Mouse (Mus musculus): ENCODE measurements at regions not wholly inside any gene's neighbourhood (a gene's known extent, or its start where the extent isn't known, plus 50 kb on each side); places are given as distances from the start of the nearest gene placed in this dataset.

- no peak for TF ChIP-seq CTCF (conservative IDR thresholded peaks at IDR 0.05; ENCODE audit: low read length)
- no peak for TF ChIP-seq POU5F1 (IDR thresholded peaks at IDR 0.05; ENCODE audit: borderline replicate concordance, low read length)
Measured at GRCm38 (mm10) chr5:99839661-99840060, 66.4 kb upstream of the Vamp9 start.

Data from E14TG2a.4 (cell line).